Mouse (Mus musculus) cerebellum, adult 2 months (tissue): Measurements from ENCODE around the gene Ankrd27.

Experiments used
- CTCF ChIP-seq: fragments of 200-500 bp; IDR thresholded peaks from 2 replicates; pipeline ENCODE4 v1.5.1; 2011; ENCODE audit warnings: low read depth, mild to moderate bottlenecking, control low read depth, low read length, moderate library complexity, borderline replicate concordance; ENCODE audit not compliant: insufficient read depth
- POLR2A ChIP-seq: fragments of 200-500 bp; IDR thresholded peaks from 2 replicates; pipeline ENCODE4 v1.6.1; 2011; ENCODE audit warnings: low read length, control low read depth, borderline replicate concordance; ENCODE audit not compliant: insufficient read depth

DNA sequence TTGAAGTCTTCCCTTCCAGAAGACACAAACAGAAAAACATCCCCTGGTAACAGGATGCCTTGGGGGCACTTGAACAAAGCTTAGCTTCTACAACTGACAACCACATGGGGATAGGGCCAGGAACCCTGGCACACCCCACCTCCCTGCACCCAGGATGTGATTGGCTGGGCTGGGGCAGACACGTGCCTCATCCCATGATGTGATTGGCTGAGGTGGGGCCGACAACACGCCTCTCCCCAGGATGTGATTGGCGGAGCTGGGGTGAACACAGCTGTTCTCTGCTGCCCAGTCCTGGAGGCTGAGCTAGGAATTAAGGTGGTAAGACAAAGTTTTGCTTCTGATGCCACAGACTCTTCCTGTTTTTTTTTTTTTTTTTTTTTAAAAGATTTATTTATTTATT is 92.9 kb downstream of the Ankrd27 start:
- TF ChIP-seq CTCF (no peak), POLR2A (no peak)
